Mouse (Mus musculus): ENCODE results near the gene Ckap2.

Gene Ckap2

DNA sequence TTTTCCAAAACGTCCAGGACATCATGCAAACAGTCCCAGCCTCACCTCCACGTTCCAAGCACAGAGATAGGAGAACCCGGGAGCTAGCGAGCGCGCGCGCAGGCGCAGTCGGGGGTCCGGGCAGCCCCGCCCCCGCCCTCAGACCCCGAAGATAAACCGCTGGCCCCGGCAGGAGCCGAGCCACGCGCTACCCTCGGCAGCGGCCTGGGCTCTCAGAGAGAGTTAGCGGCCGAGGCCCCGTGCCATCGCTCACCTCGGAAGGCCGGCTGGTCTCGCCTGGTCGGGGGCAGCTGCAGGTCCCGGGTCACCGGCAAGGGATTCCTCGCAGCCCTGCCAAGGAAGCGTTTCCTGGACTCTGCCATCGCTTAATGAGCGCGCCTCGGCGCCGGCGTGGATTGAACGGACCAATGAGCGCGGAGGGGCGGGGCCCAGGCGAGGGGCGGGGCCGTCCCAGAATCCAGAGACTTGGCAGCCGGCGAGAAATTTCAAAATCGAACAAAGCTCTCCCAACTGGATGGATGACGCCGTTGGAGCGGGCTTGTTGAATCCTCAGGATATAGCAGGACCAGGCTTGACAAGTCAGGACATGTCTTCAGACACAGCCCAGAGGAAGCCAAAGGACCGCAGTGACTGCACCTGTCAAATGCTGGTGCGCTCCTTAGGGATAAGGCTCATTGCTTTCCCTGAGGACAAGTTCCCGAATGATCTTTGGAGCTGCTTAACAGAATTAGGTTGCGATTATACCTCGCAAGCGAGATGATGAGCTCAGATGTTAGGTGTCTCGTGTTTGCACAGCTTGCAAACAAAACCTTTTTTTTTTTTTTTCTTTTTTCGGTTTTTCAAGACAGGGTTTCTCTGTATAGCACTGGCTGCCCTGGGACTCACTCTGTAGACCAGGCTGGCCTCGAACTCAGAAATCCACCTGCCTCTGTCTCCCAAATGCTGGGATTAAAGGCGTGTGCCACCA is at the start of gene Ckap2:
Gene Ckap2 (minus strand): TSS at position 389 of the 967 bp plus-strand sequence.
- peak; percentile 84 for DNase-seq (ENCODE audit: low read depth, low spot score)

DNA sequence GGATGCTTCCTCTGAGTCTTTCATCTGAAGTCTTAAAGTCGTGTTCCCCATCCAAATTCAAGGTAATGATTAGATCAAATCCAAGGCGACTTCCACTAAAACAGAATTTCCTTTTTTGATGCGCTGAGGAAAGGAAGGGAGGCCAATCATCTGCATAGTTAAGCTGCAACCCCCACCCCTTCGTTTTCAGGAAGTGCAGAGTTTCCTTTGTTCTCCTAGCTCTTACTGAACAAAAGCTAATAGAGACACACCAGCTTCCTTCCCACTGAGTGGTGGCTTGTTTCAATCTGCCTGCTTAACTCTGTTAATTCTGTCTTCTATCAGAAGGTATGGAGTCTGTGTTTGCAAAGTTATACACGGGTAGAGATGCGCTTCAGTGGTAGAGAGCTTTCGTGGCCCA is 43.0 kb upstream of the Ckap2 start:
- DNase-seq (ENCODE audit: low read depth, low spot score), result no peak

DNA sequence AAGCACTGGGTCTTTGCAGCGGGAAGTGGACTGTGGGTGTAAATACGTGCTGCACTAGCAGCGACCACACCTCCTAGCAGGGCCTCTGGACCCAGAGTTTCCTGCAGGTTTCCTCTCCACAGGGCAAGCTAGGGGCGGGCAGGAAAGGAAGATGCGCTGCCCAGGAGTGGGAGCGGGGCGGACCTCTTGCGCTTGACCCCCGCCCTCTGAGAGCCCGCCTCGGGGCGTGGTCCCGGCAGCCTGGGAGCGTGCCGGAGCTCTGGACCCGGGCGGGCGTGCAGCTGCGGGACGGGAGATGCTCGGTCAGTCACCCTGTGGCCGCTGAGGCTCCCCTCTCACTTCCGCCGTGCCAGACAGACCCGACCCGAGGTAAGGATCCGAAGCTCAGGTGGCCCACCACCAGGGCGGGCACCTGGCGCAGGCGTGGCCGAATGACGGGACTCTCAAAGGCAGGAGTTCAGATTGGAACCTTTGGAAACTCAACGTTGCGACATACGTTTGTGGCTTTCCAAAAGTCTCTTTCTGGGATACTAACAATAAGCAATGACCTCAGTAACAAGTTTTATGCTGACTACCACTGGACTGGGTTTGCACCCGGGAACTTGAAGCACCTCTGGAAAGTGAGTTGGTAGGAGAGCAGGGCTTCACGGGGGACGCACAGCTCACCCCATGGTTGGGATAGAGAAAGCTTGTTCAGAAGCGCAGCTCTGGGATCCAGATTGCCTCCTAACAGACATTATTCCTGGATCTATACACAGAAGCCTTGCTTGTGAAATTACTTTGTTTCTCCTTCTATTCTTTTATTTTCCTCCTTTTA is 41.6 kb upstream of the Ckap2 start, which contains the start of gene Thsd1:
Gene Thsd1 (plus strand): TSS at position 253 of the 817 bp plus-strand sequence.
- peak; percentile 44 for DNase-seq (ENCODE audit: low read depth, low spot score)

DNA sequence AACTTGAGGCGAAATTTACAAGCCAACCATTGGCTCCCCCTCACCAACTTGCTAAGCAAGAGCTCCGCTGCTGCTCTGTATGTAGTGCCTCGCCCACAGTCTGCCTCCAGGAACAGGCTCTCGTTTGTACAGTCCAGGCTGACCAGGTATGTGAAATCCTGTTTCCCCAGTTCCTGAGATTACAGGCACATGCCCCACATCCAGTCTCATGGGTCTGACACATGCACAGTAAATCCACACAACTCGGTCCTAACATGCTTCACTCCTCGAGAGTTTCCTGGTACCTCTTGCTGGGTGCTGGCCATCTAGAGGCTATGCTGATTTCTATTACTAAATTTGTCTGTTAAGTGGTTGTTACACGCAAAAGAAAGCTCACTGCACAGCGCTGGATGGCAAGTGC is 40.7 kb upstream of the Ckap2 start:
- no peak for DNase-seq (ENCODE audit: low read depth, low spot score)

DNA sequence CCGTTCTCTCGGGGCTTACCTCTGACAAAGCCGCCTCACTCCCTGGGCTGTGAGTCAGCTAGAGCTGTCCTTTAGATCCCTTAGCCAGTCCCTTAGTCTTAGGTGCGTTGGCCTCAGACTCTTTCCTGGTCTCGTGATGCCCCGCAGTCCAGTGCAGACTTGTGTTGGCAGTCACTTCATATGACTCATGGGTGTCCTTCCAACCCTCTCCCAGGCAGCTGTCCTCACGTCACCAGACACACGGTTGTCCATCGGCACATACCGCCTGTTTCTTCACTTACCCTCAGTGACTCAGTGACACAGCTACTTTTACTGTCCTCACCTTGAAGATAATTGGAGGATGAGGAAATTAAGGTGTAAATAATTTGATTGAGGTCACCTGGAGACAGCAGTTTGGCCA is 29.2 kb upstream of the Ckap2 start:
- DNase-seq (ENCODE audit: low read depth, low spot score), result no peak

DNA sequence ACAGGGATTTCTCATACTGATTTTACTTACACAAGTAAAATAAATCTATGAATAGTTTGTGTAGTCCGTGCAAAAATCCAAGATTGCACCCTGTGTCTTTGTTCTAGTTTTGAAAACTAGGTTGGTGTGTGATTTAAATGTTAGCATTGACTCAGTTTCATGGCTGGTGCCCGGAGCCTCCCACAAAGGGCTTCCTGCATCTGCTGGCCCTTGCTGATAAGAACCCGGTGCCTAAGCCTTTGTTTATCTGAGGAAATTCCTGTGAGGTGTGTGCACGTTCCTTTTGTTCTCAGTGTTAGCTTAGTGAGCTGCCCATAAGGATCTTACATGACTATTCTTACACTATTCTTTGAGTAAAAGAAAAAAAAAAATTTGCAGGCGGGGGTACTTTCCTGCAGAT is 23.4 kb upstream of the Ckap2 start:
- no peak for DNase-seq (ENCODE audit: low read depth, low spot score)

DNA sequence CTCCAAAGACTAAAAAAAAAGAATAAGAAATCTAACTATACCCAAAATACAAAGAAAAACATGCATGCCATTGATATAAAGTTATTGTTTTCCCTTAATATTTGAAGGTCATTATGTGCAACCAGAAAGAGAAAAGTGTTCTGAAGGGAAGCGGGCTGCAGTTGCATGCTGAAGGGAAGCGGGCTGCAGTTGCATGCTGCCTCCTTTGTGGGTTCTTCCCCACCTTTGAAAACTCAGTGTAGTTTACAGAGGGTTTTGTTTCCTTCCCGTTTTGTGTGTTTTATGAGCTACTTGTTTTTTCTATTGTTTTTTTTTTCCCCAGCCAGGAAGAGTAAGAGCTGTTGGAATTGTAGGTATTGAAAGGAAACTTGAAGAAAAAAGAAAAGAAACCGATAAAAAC is 21.9 kb upstream of the Ckap2 start:
- DNase-seq (ENCODE audit: low read depth, low spot score), result no peak

DNA sequence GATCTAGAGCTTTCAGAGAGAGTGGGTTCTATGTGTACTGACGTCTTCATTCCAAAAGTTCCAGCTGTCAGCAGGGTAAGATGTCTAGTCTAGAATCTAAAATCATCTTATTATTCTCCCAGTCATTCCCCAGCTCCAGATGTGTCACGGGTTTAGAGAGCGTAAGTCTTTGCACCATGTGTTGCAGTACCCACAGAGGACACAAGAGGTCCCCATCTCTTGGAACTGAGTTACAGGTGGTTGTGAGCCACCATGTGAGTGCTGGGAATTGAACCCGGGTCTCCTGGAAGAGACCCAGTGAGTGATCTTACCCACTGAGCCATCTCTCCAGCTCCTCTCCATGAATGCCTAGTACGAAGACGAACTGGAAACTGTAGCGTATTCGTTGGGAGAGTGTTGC is 13.9 kb upstream of the Ckap2 start:
- DNase-seq (ENCODE audit: low read depth, low spot score), result no peak

DNA sequence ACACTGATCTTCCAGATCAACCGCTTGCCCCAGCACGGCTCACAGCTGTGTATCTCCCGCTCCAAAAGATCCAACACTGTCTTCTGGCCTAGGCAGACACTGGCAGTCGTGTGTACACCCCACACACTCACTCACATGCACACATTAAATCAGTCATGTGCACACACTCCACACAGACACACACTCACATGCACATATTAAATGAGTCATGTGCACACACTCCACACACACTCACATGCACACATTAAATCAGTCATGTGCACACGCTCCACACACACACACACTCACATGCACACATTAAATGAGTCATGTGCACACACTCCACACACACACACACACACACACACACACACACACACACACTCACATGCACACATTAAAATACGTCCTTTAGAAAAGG is 12.3 kb upstream of the Ckap2 start:
- DNase-seq (ENCODE audit: low read depth, low spot score), result peak; percentile 10

DNA sequence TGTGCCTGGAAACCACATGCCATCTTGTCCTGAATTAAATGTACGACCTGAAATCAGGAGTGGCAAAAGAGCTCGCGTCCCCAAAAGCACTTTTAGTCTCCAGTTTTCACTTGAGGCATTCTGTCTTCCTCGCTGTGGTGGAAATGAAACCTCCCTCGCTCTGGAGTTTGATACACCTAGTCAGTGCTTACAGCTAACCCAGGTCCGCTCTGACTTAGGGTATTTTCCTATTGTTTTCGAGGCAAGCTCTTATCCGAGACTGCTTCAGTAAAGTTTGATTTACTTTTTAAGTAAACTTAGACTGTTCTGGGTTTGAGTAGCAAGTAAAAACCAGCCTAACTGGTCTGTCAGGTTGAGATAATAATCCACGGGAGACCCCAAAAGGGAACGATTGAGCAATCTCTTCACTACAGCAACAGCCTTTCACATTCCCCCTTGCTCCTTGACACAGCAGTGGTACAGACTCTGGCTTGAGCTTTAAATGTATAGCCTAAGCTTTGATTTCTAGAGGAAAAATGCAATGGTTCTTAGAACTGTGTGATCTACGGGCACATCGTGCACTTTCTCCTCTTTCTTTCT is 7.9 kb upstream of the Ckap2 start:
- DNase-seq (ENCODE audit: low read depth, low spot score), result peak; percentile 45

DNA sequence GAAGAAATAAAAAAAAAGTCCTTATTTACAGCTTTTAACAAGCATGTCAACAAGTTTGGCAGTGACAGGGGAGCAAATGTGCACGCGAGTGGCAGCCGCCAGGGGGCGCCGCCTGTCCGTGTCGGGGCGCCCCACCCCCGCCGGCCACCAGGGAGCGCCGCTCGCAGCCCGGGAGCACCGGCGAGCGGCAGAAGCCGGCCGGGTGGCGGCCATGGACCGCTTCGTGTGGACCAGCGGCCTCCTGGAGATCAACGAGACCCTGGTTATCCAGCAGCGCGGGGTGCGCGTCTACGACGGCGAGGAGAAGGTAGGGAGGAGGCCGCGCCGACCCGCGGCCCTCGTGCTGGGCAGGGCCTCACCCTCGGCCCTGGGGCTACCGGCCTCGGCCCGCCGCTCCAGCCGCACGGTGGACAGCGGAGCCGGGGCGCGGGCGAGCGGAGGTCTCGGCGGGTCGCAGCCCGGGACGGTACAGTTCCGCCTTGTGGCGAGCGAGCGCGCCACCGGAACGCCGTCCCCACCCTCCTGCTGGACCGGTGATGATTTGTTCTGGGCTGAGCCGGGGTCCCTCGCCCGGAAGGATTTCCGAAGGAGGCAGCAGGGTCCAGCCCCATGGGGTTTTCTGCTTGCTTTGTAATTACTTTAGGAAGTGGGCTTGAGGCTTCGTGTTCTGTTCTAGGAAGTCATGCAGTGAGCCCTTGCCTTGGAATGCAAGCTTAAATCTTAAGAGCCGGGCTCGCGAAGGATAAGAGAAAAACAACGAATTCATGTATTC is 7.2 kb upstream of the Ckap2 start, which contains the start of gene Vps36:
Gene Vps36 (plus strand): TSS at position 150 of the 772 bp plus-strand sequence.
- peak; percentile 89 for DNase-seq (ENCODE audit: low read depth, low spot score)

DNA sequence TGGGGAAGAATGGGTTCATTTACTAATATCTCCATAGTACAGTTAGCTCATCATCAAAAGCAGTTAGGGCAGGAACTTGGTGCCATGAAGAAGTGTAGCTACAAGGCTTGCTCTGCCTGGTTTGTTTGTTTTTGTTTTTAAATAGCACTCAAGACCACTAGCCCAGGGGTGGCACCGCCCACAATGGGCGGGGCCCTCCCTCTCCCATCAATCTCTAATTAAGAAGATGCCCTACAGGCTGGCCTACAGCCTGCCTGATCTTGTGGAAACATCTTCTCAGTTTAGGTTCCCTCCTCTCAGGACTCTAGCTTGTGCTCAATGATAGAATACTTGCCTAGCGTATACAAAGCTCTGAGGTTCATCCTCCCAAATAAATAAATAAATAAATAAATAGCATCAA is 735 bp downstream of the Ckap2 start:
- DNase-seq (ENCODE audit: low read depth, low spot score), result no peak

DNA sequence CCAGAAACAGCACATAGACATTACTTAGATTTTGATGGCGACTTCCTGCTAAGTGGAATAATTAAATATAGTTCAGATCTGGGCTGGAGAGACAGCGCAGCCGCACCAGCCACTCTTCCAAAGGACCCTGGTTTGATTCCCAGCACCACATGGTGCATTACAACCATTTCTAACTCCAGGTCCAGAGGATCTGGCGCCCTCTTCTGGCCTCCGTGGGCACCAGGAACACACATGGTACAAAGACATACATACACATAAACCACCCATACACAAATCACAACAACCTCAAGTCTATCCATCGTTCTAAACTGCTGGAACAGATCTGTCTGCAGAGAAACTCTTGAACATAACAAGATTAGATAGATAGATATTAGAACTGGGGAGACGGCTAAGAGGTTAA is 9.7 kb downstream of the Ckap2 start:
- no peak for DNase-seq (ENCODE audit: low read depth, low spot score)

DNA sequence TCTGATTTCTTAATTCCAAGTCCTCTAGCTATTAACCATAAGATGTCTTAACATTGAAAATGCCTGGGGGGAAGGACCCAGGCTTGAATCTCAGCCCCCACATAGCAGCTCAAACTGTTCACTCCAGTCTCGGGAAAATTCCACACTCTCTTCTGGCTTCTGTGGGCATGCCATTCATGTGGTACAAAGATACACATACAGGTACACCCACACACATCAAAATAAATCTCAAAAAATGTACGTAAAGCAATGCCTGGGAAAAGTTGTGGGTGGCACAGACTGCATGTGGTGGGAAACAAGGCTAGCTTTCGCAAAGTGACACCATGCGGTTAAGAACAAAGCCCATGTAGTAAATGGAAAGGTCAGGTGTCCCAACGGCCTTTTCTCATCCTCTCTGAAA is 16.5 kb downstream of the Ckap2 start:
- peak; percentile 66 for DNase-seq (ENCODE audit: low read depth, low spot score)

DNA sequence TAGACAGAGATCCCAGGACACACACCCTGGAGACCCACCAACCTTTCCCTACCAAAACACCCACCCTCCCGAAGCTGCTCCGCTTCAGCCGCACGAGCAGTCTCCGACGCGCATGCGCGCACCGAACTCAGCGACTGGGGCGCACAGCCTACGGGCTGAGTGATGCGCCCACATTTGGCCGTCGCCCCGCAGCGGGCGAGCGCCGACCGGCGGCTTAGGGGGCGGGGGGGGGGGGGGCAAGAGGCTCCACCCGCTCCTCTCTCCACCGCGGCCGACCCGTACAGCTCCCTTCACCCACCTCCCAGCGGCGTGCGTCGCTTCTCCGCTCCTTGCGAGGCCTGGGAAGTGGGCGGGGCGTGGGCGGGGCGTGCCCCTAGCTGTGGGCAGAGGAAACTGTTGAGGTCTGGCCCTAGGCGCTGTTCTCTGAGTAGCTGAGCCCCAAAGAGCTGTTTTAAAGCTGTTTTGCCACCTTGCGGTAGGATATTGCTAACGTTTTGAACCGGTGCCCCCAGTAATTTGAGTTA is 19.5 kb downstream of the Ckap2 start, which contains the start of gene Nek3:
Gene Nek3 (minus strand): TSS at position 356 of the 524 bp plus-strand sequence.
- DNase-seq (ENCODE audit: low read depth, low spot score), result peak; percentile 97

DNA sequence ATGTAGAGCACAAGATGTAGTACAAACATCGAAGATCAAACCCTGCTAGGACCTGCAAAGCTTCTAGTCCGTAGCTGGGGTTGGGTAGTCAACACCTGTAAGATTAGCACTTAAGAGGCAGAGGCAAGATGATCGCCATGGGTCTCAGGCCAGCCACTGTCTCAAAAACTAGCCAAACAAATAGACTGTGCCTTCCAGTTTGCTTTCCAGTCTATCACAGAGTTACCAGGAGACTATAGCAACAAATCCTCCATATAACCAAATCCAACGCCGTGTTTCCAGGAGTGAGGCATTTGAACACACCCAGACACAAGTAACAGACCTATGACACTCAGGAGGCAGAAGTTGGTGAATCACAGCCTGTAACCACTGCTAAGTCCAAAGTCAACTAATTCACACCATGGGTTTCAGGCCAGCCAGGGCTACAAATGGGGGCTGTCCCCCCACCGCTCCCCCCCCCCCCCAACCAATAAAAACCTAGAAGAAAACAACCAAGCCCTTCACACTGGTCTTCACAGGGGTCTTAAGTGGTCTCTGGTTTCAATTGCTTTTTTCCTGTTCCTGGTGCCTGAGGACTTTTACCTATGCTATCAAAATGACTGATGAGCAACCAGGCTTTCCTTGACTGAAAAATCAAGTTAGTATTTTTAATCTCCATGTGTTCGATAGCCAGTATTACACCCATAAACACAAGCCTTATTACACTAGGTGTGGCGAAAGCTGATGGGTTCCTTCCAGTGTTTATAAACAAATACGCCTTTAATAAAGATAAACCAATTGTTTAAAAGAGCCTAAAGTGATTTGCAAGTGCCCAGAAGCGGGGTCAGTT is 20.2 kb downstream of the Ckap2 start:
- peak; percentile 7 for DNase-seq (ENCODE audit: low read depth, low spot score)

DNA sequence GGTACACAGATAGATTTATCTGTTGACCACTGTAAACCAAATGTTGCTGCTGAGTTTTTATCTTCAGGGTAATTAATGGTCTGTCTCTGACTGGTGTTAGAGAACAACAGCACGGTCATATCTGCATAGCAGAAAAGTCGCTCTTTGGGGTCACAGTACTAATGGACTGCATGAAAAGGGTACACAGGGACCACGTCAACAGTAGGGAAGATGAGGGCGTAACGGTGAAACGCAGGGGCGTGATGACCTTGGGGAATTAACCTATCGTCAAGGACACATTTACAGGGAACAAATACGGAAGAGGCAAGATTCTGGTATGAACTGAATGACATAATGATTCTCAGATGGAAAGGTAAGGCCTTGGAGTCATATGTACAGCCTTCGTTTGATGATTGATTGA is 21.2 kb downstream of the Ckap2 start:
- DNase-seq (ENCODE audit: low read depth, low spot score), result no peak

DNA sequence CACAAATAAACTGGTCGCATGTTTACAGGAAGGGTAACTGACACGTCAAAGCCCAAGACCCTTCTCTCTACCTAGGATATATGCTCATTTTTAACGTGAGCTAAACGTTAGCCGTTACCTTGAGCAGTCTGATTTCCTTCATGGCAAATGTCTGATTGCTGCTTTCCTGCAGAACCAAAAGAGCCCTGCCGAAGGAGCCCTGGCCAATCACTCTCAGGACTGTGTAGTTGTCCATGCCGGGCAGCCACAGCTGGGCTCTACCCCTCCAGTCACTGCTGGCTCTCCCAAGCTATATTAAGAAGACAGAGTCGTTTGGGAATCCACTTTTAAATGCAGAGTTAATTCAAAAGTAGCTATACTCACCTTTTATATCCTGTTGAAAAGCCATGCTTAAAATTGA is 23.4 kb downstream of the Ckap2 start:
- DNase-seq (ENCODE audit: low read depth, low spot score), result no peak

DNA sequence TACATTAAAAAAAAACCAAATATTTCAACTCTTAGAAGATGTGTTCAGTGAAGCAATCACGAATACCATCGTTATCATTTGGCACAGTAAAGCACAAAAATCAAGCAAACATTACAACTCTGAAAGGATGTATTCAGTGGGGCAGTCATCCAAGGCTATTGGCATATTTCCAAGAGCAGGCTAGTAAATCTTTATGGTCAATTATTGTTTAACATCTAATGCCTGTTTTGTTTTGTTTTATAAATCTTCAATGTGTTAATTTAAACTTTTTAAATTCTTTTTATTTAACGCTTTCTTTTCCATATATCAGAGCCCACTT is 35.3 kb downstream of the Ckap2 start:
- DNase-seq (ENCODE audit: low read depth, low spot score), result no peak

DNA sequence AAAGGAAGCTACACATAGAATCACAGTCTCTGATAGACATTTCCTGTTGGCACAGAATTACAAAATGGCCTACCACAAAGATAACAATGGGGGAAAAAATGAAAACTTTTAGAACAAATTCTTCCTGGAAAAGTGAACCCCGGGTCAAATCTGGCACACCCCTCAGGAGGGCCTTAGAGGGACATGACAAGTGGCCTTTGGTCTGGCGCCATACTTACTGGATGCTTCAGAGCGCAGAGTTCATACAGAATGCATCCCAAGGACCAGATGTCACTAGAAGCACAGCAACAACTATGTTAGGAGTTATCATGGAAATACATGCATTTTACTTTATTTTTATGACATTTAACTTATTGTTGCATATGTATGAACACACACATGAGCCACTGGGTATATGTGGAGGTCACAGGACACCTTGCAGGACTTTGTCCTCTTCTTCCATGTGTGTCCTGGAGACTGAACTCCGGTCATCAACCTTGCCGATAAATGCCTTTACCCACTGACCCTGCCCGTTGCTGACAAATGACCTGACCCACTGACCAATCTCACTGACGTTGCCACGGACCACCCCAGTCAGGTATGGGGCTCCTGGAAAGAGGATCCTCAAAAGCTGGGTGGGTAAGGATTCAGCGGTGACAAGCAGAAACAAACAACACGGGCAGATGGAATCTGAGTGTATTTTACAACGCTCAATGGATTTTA is 35.8 kb downstream of the Ckap2 start:
- no peak for DNase-seq (ENCODE audit: low read depth, low spot score)

All from brain, adult 2 months (tissue).